Mouse (Mus musculus) forebrain, embryonic 10.5 days (tissue): ENCODE results near the gene Snapc5. TPM values are rescaled to one million over a fixed set of nuclear protein-coding genes. Genes with fewer than 3 reads are reported as not detected.
"Not testable (repeated sequence)": the region's sequence is repeated elsewhere in the genome, so short reads cannot be mapped to it uniquely, and the experiment has no call there.

Experiments
- DNase-seq: peaks from one replicate; pipeline ENCODE4 v3.0.0-alpha.2; 2017; ENCODE audit warnings: low spot score; ENCODE audit errors: extremely low spot score
- H3K27ac ChIP-seq: fragments of 300-500 bp; sonication (generic); 2 replicates; pipeline ENCODE4 v1.5.1; 2016; ENCODE audit warnings: mild to moderate bottlenecking
- H3K27me3 ChIP-seq: fragments of 300-500 bp; sonication (generic); 2 replicates; pipeline ENCODE4 v1.6.1; 2016; ENCODE audit warnings: mild to moderate bottlenecking; ENCODE audit not compliant: poor library complexity, severe bottlenecking
- H3K36me3 ChIP-seq: fragments of 300-500 bp; sonication (generic); replicated peaks from 2 replicates; pipeline ENCODE4 v1.6.1; 2016; ENCODE audit warnings: mild to moderate bottlenecking, moderate library complexity
- H3K4me1 ChIP-seq: fragments of 300-500 bp; sonication (generic); 2 replicates; pipeline ENCODE4 v1.6.1; 2016
- H3K4me3 ChIP-seq: fragments of 300-500 bp; sonication (generic); 2 replicates; pipeline ENCODE4 v1.5.1; 2016; ENCODE audit warnings: mild to moderate bottlenecking, moderate library complexity
- H3K9me3 ChIP-seq: fragments of 300-500 bp; sonication (generic); 2 replicates; pipeline ENCODE4 v1.6.1; 2016; ENCODE audit warnings: mild to moderate bottlenecking, moderate library complexity
- WGBS: fragments of 180-500 bp; shearing (Covaris S2); methylation state at CpG from one replicate; pipeline ENCODE4 v1.1.7; 2016; 5-methylcytosine and 5-hydroxymethylcytosine counted together
- polyA plus RNA-seq: library from polyadenylated mRNA; unstranded; fragments of >200 nt; fragmentation: Nextera tagmentation; extraction: Ambion mirVana; gene quantifications from 2 replicates; pipeline ENCODE4 v1.2.1, GENCODE M21; 2016

The Snapc5 gene
- polyA plus RNA-seq: 35.6 and 38.1 TPM in 2 replicates

- no peaks in the 10 kb centered on the region for H3K27me3 ChIP-seq
- H3K9me3 ChIP-seq: no peaks in the 10 kb centered on the region
- peaks cover 35% of the 10 kb centered on the region for H3K4me1 ChIP-seq
- peak within 1 kb of the TSS; percentile 85 for H3K27ac ChIP-seq
- under 1% methylated on average over 35 of the region's 35 CpGs for WGBS
- DNase-seq: peak; percentile 91
- peaks cover 88% of the 10 kb centered on the region for H3K36me3 ChIP-seq
- peak within 1 kb of the TSS; percentile 75 for H3K4me3 ChIP-seq
Observed at GRCm38 (mm10) chr9:64178974-64179646, at the start of gene Snapc5. Gene Snapc5 (plus strand): TSS chr9:64179274.

GRCm38 (mm10) chr9:64131623-64132022, 47.5 kb upstream of the Snapc5 start:
- peaks cover 14% of the 10 kb centered on the region for H3K36me3 ChIP-seq
- no peak overlapping the region for H3K4me3 ChIP-seq
- H3K27me3 ChIP-seq: no peaks in the 10 kb centered on the region
- no peaks in the 10 kb centered on the region for H3K4me1 ChIP-seq
- no peak overlapping the region for H3K27ac ChIP-seq
- WGBS: 88% methylated on average over 6 of the region's 6 CpGs
- no peaks in the 10 kb centered on the region; the same call in 1 of the 2 replicates for H3K9me3 ChIP-seq
- no peak for DNase-seq

- not testable (repeated sequence) for H3K9me3 ChIP-seq, H3K27me3 ChIP-seq, DNase-seq, H3K4me3 ChIP-seq, H3K4me1 ChIP-seq, H3K27ac ChIP-seq
- WGBS: 15% methylated on average over 6 of the region's 6 CpGs
- peaks cover 77% of the 10 kb centered on the region for H3K36me3 ChIP-seq
Observed at GRCm38 (mm10) chr9:64138896-64139295, 40.2 kb upstream of the Snapc5 start.

- DNase-seq: no peak
- 92% methylated on average over 9 of the region's 9 CpGs for WGBS
- Histone ChIP-seq H3K4me1 (no peaks in the 10 kb centered on the region), H3K9me3 (no peaks in the 10 kb centered on the region), H3K36me3 (peaks cover 87% of the 10 kb centered on the region), H3K27ac (no peak overlapping the region), H3K4me3 (no peak overlapping the region), H3K27me3 (no peaks in the 10 kb centered on the region)
Observed at GRCm38 (mm10) chr9:64139879-64140278, 39.2 kb upstream of the Snapc5 start.

- WGBS: 87% methylated on average over 1 of the region's 1 CpGs
- Histone ChIP-seq H3K9me3 (no peaks in the 10 kb centered on the region), H3K4me1 (no peaks in the 10 kb centered on the region), H3K4me3 (no peak overlapping the region), H3K36me3 (peaks cover 100% of the 10 kb centered on the region), H3K27me3 (no peaks in the 10 kb centered on the region), H3K27ac (no peak overlapping the region)
- no peak for DNase-seq
Observed at GRCm38 (mm10) chr9:64156641-64157040, 22.4 kb upstream of the Snapc5 start.

- Histone ChIP-seq H3K9me3 (no peaks in the 10 kb centered on the region), H3K27ac (no peak overlapping the region), H3K4me1 (no peaks in the 10 kb centered on the region), H3K27me3 (no peaks in the 10 kb centered on the region), H3K36me3 (peaks cover 98% of the 10 kb centered on the region), H3K4me3 (no peak overlapping the region)
- WGBS: 95% methylated on average over 5 of the region's 5 CpGs
- DNase-seq: no peak
Observed at GRCm38 (mm10) chr9:64160471-64160870, 18.6 kb upstream of the Snapc5 start.

- Histone ChIP-seq H3K36me3 (peaks cover 49% of the 10 kb centered on the region), H3K4me1 (peaks cover 24% of the 10 kb centered on the region)
- H3K27ac ChIP-seq, H3K27me3 ChIP-seq, H3K4me3 ChIP-seq, DNase-seq, H3K9me3 ChIP-seq: not testable (repeated sequence)
- 95% methylated on average over 3 of the region's 3 CpGs for whole genome bisulfite sequencing
Observed at GRCm38 (mm10) chr9:64169967-64170366, 9.1 kb upstream of the Snapc5 start.

- H3K4me3 ChIP-seq: peak overlapping the region; percentile 86
- H3K9me3 ChIP-seq: no peaks in the 10 kb centered on the region
- no peaks in the 10 kb centered on the region for H3K27me3 ChIP-seq
- peaks cover 51% of the 10 kb centered on the region for H3K36me3 ChIP-seq
- peak overlapping the region; percentile 98 for H3K27ac ChIP-seq
- 3% methylated on average over 18 of the region's 18 CpGs for WGBS
- no peak for DNase-seq
- H3K4me1 ChIP-seq: peaks cover 34% of the 10 kb centered on the region
Observed at GRCm38 (mm10) chr9:64172145-64172815, 6.8 kb upstream of the Snapc5 start.

GRCm38 (mm10) chr9:64172816-64173665, 6.0 kb upstream of the Snapc5 start, which contains the start of the genes Zwilch and Rpl4:
Gene Zwilch (minus strand): TSS chr9:64173104.
Gene Rpl4 (plus strand): TSS chr9:64173375.
- Histone ChIP-seq H3K27ac (peak within 1 kb of the TSS; percentile 98), H3K27me3 (no peaks in the 10 kb centered on the region), H3K4me1 (peaks cover 36% of the 10 kb centered on the region), H3K9me3 (no peaks in the 10 kb centered on the region), H3K36me3 (peaks cover 51% of the 10 kb centered on the region), H3K4me3 (peak within 1 kb of the TSS; percentile 86)
- WGBS: under 1% methylated on average over 42 of the region's 42 CpGs
- peak; percentile 83 for DNase-seq

- under 1% methylated on average over 16 of the region's 16 CpGs for WGBS
- Histone ChIP-seq H3K4me1 (peaks cover 40% of the 10 kb centered on the region), H3K27me3 (no peaks in the 10 kb centered on the region), H3K36me3 (peaks cover 51% of the 10 kb centered on the region), H3K27ac (peak overlapping the region; percentile 98), H3K4me3 (peak overlapping the region; percentile 86), H3K9me3 (no peaks in the 10 kb centered on the region)
- no peak for DNase-seq
Observed at GRCm38 (mm10) chr9:64173666-64174220, 5.3 kb upstream of the Snapc5 start.

- Histone ChIP-seq H3K27ac (peak overlapping the region; percentile 98), H3K27me3 (no peaks in the 10 kb centered on the region), H3K36me3 (peaks cover 49% of the 10 kb centered on the region), H3K4me3 (peak overlapping the region; percentile 86), H3K9me3 (no peaks in the 10 kb centered on the region), H3K4me1 (peaks cover 43% of the 10 kb centered on the region)
- DNase-seq: no peak
Observed at GRCm38 (mm10) chr9:64174341-64174740, 4.7 kb upstream of the Snapc5 start.

- 80% methylated on average over 8 of the region's 8 CpGs for WGBS
- H3K4me1 ChIP-seq: peaks cover 46% of the 10 kb centered on the region
- H3K27ac ChIP-seq: no peak overlapping the region
- peak overlapping the region; percentile 86 for H3K4me3 ChIP-seq
- H3K36me3 ChIP-seq: peaks cover 49% of the 10 kb centered on the region
- H3K27me3 ChIP-seq: no peaks in the 10 kb centered on the region
- no peak for DNase-seq
- no peaks in the 10 kb centered on the region for H3K9me3 ChIP-seq
Observed at GRCm38 (mm10) chr9:64174766-64175165, 4.3 kb upstream of the Snapc5 start.
